Mouse (Mus musculus) gastrocnemius, postnatal 25 days (tissue): ENCODE measurements at regions not wholly inside any gene's neighbourhood (a gene's known extent, or its start where the extent isn't known, plus 50 kb on each side); places are given as distances from the start of the nearest gene placed in this dataset.
A peak's percentile ranks its signal among the peaks of the same experiment; 100 is the strongest.

ENCODE experiments used
- DNase-seq: peaks from one replicate; pipeline ENCODE4 v3.0.0; 2022

DNA sequence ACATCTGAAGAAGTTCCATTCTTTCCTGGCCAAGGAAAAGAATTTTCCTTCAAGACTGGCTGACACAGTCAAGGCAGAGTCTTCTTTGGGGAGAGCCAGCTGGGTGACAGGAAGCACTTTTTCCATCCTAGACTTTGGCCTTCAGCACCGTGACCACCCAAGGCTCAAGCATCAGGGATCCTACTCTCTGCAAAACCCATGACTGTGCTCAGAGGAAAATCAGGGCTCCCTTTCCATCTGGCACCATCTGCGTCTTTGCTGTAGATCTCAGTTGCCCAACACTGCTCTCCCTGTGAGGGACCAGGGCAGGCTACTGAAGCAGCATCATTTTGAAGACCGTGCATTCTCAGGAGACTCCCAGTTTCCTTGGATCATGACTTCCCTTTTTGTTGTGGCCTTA is 51.1 kb upstream of the 1700012B07Rik start:
- peak; percentile 76 for DNase-seq
